Mouse (Mus musculus) hindbrain, embryonic 16.5 days (tissue): ENCODE measurements around the gene Slc7a6os. TPM values are rescaled to one million over a fixed set of nuclear protein-coding genes. Genes with fewer than 3 reads are reported as not detected.

Source experiments
- ATAC-seq: fragments of 200-750 bp; cut with Nextera tagmentation; 2 replicates; pipeline ENCODE4 v1.8.0; 2017; ENCODE audit warnings: moderate TSS enrichment, moderate library complexity
- H3K27ac ChIP-seq: fragments of 300-500 bp; sonication (generic); 2 replicates; pipeline ENCODE4 v1.5.1; 2014; ENCODE audit warnings: low read depth, mild to moderate bottlenecking, control low read depth, low read length, moderate library complexity
- H3K27me3 ChIP-seq: fragments of 300-500 bp; sonication (generic); replicated peaks from 2 replicates; pipeline ENCODE4 v1.6.1; 2014; ENCODE audit warnings: low read length; ENCODE audit not compliant: control insufficient read depth, insufficient read depth
- H3K36me3 ChIP-seq: fragments of 300-500 bp; sonication (generic); 2 replicates; pipeline ENCODE4 v1.6.1; 2014; ENCODE audit warnings: mild to moderate bottlenecking, low read length, moderate library complexity, mixed read lengths; ENCODE audit not compliant: control insufficient read depth, insufficient read depth
- H3K4me1 ChIP-seq: fragments of 300-500 bp; sonication (generic); 2 replicates; pipeline ENCODE4 v1.6.1; 2014; ENCODE audit warnings: low read depth, low read length; ENCODE audit not compliant: control insufficient read depth, insufficient read depth
- H3K4me2 ChIP-seq: fragments of 300-500 bp; sonication (generic); 2 replicates; pipeline ENCODE4 v1.6.1; 2014; ENCODE audit warnings: mild to moderate bottlenecking, low read length, control low read depth, moderate library complexity
- H3K4me3 ChIP-seq: fragments of 300-500 bp; sonication (generic); 2 replicates; pipeline ENCODE4 v1.5.1; 2014; ENCODE audit warnings: mild to moderate bottlenecking, low read length, control low read depth, moderate library complexity
- H3K9ac ChIP-seq: fragments of 300-500 bp; sonication (generic); 2 replicates; pipeline ENCODE4 v1.6.1; 2014; ENCODE audit warnings: low read depth, mild to moderate bottlenecking, control low read depth, low read length, moderate library complexity
- H3K9me3 ChIP-seq: fragments of 300-500 bp; sonication (generic); 2 replicates; pipeline ENCODE4 v1.6.1; 2014; ENCODE audit warnings: mild to moderate bottlenecking, low read length, moderate library complexity; ENCODE audit not compliant: control insufficient read depth
- WGBS: fragments of 180-500 bp; shearing (Covaris S2); extraction: QIAGEN DNeasy Blood & Tissue Kit; methylation state at CpG from one replicate; pipeline ENCODE4 v1.1.7; 2014; 5-methylcytosine and 5-hydroxymethylcytosine counted together
- polyA plus RNA-seq: library from polyadenylated mRNA; unstranded; fragments of >200 nt; fragmentation: Nextera tagmentation; extraction: Ambion mirVana; gene quantifications from 2 replicates; pipeline ENCODE4 v1.2.1, GENCODE M21; 2015

The Slc7a6os gene
- polyA plus RNA-seq: 28.4 and 29.9 TPM in 2 replicates

GRCm38 (mm10) chr8:106210821-106211345 lies at the start of gene Slc7a6os, which contains the start of gene Prmt7:
TSS of gene Slc7a6os (minus strand) at chr8:106210935.
TSS of gene Prmt7 (plus strand) at chr8:106210936.
- H3K4me1 ChIP-seq: peaks cover 12% of the 10 kb centered on the region
- WGBS: under 1% methylated on average over 47 of the region's 52 CpGs
- peak within 1 kb of the TSS; percentile 72 for H3K4me2 ChIP-seq
- peak within 1 kb of the TSS; percentile 97 for H3K27ac ChIP-seq
- peak; percentile 99 for ATAC-seq
- H3K36me3 ChIP-seq: peaks cover 4% of the 10 kb centered on the region; the same call in 1 of the 2 replicates
- peak within 1 kb of the TSS; percentile 92 for H3K4me3 ChIP-seq
- no peaks in the 10 kb centered on the region for H3K9me3 ChIP-seq
- no peaks in the 10 kb centered on the region for H3K27me3 ChIP-seq
- H3K9ac ChIP-seq: peak within 1 kb of the TSS; percentile 95

DNA sequence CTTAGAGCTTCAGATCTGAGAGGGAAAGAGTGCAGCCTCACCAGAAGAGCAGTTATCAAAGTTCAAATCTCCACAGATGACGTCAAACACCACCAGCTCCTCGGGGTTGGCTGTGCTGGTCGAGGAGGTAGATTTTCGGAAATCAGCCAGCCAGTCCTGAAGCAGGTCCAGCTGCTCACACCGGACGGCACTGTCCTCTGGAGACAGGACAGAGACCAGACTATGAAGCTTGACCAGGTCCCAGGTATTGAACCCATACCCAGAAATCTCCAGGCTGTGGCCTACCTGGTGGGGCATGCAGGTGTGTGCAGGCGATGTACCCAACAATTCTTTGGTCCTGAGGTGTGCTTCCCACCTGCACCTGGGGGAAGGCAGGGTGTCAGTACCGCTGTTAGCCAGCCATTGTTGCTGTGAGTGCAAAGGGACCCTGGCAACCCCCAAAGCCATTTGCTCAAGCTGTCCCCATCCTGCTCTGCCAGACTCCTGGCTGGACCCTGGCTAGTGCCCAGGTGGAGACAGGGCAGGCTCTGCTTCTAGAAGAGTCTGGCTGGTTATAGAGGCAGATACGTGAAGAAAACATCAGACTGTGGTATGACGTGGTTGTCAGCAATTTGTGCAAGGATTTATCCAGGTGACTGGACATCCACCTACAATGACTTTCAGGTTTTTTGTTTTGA lies 49.0 kb upstream of the Slc7a6os start:
- no peak overlapping the region for H3K4me3 ChIP-seq
- H3K4me2 ChIP-seq: no peak overlapping the region
- WGBS: 93% methylated on average over 10 of the region's 10 CpGs
- H3K27ac ChIP-seq: no peak overlapping the region
- H3K27me3 ChIP-seq: no peaks in the 10 kb centered on the region
- no peak overlapping the region for H3K9ac ChIP-seq
- no peaks in the 10 kb centered on the region for H3K4me1 ChIP-seq
- peaks cover 28% of the 10 kb centered on the region for H3K36me3 ChIP-seq
- ATAC-seq: no peak
- H3K9me3 ChIP-seq: no peaks in the 10 kb centered on the region

- no peaks in the 10 kb centered on the region for H3K4me1 ChIP-seq
- no peak overlapping the region for H3K9ac ChIP-seq
- no peaks in the 10 kb centered on the region for H3K9me3 ChIP-seq
- H3K27ac ChIP-seq: no peak overlapping the region
- peaks cover 35% of the 10 kb centered on the region for H3K36me3 ChIP-seq
- no peak overlapping the region for H3K4me2 ChIP-seq
- WGBS: 7% methylated on average over 1 of the region's 1 CpGs
- H3K4me3 ChIP-seq: no peak overlapping the region
- no peaks in the 10 kb centered on the region for H3K27me3 ChIP-seq
- no peak for ATAC-seq
These were observed 47.4 kb upstream of the Slc7a6os start for GRCm38 (mm10) chr8:106258169-106258568.

DNA sequence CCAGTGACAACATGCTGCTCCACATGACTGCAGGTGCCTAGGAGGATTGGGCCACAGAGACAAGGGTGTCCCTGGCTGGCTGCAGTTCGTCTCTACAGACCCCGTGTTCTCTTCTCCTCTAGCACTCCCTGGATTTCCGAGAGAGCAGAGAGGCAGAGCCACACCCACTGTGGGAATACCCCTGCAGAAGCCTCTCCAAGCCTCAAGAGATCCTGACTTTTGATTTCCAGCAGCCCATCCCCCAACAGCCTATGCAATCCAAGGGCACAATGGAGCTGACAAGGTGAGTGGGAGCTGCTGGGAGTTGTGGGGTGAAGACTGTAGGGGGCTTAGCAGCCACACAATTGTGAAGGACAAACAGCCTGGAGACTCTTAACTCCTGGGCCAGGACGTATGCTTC lies 39.5 kb upstream of the Slc7a6os start:
- no peaks in the 10 kb centered on the region for H3K27me3 ChIP-seq
- no peaks in the 10 kb centered on the region for H3K9me3 ChIP-seq
- H3K4me3 ChIP-seq: no peak overlapping the region
- H3K36me3 ChIP-seq: peaks cover 27% of the 10 kb centered on the region
- H3K27ac ChIP-seq: no peak overlapping the region
- ATAC-seq: no peak
- 63% methylated on average over 4 of the region's 4 CpGs for WGBS
- H3K4me1 ChIP-seq: no peaks in the 10 kb centered on the region
- no peak overlapping the region for H3K9ac ChIP-seq
- no peak overlapping the region for H3K4me2 ChIP-seq

DNA sequence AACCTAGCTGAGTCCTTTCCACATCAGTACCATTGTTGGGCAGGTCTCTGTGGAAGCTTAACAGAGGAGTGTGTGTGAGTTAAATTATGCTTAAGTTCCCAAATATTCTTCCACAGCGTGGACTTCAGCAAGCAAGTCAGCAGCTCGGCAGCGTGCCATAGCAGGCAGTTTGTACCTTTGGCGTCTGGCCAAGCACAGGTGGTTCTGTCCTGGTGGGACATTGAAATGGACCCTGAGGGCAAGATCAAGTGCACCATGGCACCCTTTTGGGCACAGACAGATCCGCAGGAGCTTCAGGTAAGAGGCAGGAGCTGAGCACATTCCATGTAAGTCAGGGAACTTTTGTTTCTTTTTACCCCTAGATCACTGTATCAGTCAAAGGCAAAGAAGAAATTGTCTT lies 26.4 kb upstream of the Slc7a6os start:
- no peak overlapping the region for H3K4me3 ChIP-seq
- no peaks in the 10 kb centered on the region for H3K27me3 ChIP-seq
- no peak for ATAC-seq
- H3K9ac ChIP-seq: no peak overlapping the region
- no peak overlapping the region for H3K4me2 ChIP-seq
- 90% methylated on average over 5 of the region's 5 CpGs for WGBS
- peaks cover 21% of the 10 kb centered on the region for H3K36me3 ChIP-seq
- no peaks in the 10 kb centered on the region for H3K9me3 ChIP-seq
- no peak overlapping the region for H3K27ac ChIP-seq
- no peaks in the 10 kb centered on the region for H3K4me1 ChIP-seq

DNA sequence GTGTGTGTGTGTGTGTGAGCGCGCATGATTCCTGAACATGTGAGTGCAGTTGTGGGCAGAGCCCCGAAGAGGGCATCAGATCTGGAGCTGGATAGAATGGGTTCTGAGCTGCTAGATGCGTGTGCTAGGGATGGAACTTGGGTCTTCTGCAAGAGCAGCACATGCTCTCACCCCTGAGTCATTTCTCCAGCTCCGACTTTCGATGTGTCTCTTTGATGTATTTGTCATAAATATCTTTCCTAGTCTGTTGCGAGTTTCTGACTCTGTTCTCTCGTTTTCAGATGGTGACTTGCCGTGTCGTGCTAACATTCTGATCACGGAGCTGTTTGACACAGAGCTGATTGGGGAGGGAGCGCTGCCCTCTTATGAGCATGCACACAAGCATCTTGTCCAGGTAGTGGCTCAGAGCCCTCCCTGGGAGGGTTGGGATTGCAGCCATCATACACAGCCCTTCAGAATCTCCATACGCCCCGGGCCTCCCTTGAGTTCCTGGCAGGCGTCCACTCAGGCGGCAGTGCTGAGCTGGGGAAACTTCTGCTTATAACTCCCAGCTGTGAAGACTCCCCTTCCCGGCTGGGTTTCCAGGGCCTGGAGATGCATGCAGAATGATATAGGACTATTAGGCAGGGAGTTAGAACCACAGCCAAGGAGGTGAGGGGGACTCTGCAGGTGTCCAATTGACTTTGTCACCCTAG lies 24.0 kb upstream of the Slc7a6os start:
- no peak for ATAC-seq
- WGBS: 89% methylated on average over 17 of the region's 17 CpGs

DNA sequence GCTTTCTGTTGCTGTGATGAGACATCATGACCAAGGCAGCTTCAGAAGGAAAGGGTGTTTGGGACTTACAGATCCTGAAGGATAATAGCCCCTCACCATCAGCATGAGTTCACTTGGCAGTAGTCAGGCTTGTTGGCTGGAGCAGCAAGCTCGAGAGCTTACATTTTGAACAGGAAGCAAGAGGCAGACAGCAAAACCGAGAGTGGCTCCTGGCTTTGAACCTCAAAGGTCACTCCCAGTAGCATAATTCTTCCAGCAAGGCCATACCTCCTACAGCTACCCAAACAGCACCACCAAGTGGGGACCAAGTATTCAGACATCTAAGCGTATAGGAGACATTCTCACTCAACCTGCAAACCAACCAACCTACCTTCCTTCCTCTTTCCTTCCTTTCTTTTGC lies 22.0 kb upstream of the Slc7a6os start:
- WGBS: 74% methylated on average over 3 of the region's 3 CpGs
- peaks cover 24% of the 10 kb centered on the region for H3K36me3 ChIP-seq

More for the DNA sequence above, 24.0 kb upstream of the Slc7a6os start:
- no peak overlapping the region for H3K27ac ChIP-seq
- H3K9ac ChIP-seq: no peak overlapping the region
- no peak overlapping the region for H3K4me2 ChIP-seq
- H3K9me3 ChIP-seq: no peaks in the 10 kb centered on the region
- no peaks in the 10 kb centered on the region for H3K27me3 ChIP-seq
- peaks cover 21% of the 10 kb centered on the region for H3K36me3 ChIP-seq
- H3K4me3 ChIP-seq: no peak overlapping the region
- H3K4me1 ChIP-seq: no peaks in the 10 kb centered on the region

DNA sequence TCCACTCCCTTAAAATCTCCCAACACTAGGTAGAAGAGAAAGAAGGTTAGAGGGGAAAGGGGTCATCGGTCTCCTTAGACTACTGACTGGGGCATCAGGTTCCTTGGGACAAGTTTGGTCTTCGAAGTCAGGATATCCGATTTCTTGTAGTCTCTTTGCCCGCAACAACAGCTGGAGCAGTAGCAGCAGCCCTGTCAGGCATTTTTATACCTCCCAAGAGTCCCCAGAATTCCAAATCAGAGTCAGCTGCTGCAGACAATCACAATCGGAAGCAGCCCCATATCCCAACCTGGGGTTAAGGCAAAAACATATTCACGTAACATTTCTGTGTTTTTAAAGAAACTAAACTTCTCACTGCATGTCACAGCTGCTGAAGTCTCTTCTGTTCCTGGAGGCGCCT lies 20.8 kb upstream of the Slc7a6os start:
- no peak for ATAC-seq
- Histone ChIP-seq H3K4me1 (no peaks in the 10 kb centered on the region), H3K27me3 (no peaks in the 10 kb centered on the region), H3K36me3 (peaks cover 21% of the 10 kb centered on the region), H3K27ac (no peak overlapping the region), H3K4me2 (no peak overlapping the region), H3K9me3 (no peaks in the 10 kb centered on the region), H3K4me3 (no peak overlapping the region), H3K9ac (no peak overlapping the region)
- whole genome bisulfite sequencing: 93% methylated on average over 7 of the region's 7 CpGs

More for the DNA sequence above, 22.0 kb upstream of the Slc7a6os start:
- Histone ChIP-seq H3K9me3 (no peaks in the 10 kb centered on the region), H3K27ac (no peak overlapping the region), H3K4me1 (no peaks in the 10 kb centered on the region), H3K9ac (no peak overlapping the region), H3K4me3 (no peak overlapping the region), H3K4me2 (no peak overlapping the region), H3K27me3 (no peaks in the 10 kb centered on the region)
- ATAC-seq: no peak

DNA sequence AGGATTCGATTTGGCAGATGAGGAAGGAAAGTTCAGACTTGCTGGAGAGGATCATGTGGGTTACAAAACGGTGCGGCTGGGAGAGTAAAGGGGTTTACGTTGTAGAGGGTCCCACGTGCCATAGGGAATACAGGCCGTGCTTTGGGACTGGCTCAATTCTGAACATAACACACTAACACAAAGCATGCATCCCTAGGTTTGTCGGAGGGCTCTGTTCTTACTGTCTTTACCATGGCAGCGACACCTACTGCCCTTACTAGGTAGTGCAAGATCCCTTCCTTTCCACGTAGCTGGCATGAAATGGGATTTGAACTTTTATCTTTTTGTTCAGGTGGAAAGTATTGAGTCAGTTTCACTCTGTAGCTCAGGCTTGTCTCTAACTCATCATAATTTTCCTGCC lies 15.9 kb upstream of the Slc7a6os start:
- Histone ChIP-seq H3K9me3 (no peaks in the 10 kb centered on the region), H3K4me1 (no peaks in the 10 kb centered on the region), H3K36me3 (peaks cover 19% of the 10 kb centered on the region), H3K4me2 (no peak overlapping the region), H3K27ac (no peak overlapping the region), H3K9ac (no peak overlapping the region), H3K4me3 (no peak overlapping the region), H3K27me3 (no peaks in the 10 kb centered on the region)
- ATAC-seq: no peak
- 46% methylated on average over 9 of the region's 9 CpGs for WGBS
